Mouse (Mus musculus) liver, adult 2 months (tissue): ENCODE measurements at regions not wholly inside any gene's neighbourhood (a gene's known extent, or its start where the extent isn't known, plus 50 kb on each side); places are given as distances from the start of the nearest gene placed in this dataset.

Experiments
- CTCF ChIP-seq: fragments of 200-500 bp; IDR thresholded peaks from 2 replicates; pipeline ENCODE4 v1.5.1; 2011; ENCODE audit warnings: low read depth, low read length, control low read depth
- POLR2A ChIP-seq: fragments of 200-500 bp; IDR thresholded peaks from 2 replicates; pipeline ENCODE4 v1.6.1; 2011; ENCODE audit warnings: low read length, control low read depth; ENCODE audit not compliant: insufficient read depth; ENCODE audit errors: extremely low read depth

DNA sequence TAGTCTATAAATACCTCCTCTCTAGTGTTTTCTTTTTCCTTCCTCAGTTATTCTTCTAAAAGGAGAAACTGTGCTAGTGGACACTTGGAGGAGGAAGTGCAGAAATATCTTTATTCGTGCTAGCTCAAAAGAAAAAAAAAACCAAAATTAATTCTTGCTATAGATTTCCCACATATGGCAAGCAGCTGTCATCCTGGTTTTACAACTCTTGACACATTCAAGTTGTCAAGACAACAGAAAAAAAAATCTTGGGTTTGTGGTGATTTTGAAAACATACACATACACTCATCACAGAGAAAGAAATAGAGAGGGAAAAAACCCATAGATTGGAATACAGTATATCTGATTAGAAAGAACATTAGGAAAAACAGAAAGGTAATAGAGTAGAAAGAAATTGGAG lies 352.8 kb upstream of the Slco3a1 start:
- TF ChIP-seq POLR2A, result no peak
- no peak for TF ChIP-seq CTCF
